In the genomic region with DNA sequence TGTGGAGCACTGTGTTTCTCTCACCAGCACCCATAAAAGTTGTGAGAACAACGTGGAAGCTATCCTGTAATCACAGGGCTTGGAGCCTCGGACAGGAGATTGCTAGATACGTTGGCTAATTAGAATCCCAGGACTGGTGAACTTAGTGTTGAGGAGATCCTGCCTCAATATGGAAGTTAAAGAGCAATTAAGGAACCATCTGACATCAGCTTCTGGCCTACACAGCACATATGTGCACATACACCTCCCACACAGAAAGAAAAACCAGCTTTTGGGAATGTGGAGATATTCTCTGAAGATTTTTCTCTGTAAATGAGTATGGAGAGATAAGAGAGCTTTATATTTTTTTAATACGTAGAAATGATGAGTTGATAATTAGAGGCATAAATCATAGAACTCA, we compare ENCODE assay signal across 14 mouse cellular contexts.
"Had no signal": no experiment of that assay in that cellular context is flagged by ENCODE, and none has a peak within 500 bp of the region (broad histone marks: within the 10 kb centered on the region; RNA-seq: fewer than 3 reads in every experiment).

No protein-coding gene starts in this region.

- ATAC-seq: midbrain, embryonic 16.5 days had no signal

- DNase-seq: lung, adult 18-20 months; lung, embryonic 14.5 days; lung, postnatal 10 days; lung, postnatal 4 days; midbrain, embryonic 14.5 days; retina, postnatal 1 day; right cerebral cortex, adult 18-20 months; right cerebral cortex, postnatal 25 days; right cerebral cortex, postnatal 4 days; spleen, adult 18-20 months; thymus, adult 18-20 months; thymus, postnatal 14 days; thymus, postnatal 36 days had no signal
